Mouse (Mus musculus): ENCODE results near the gene Rgs9. TPM values are rescaled to one million over a fixed set of nuclear protein-coding genes. Genes with fewer than 3 reads are reported as not detected.
"Not testable (repeated sequence)": the region's sequence is repeated elsewhere in the genome, so short reads cannot be mapped to it uniquely, and the experiment has no call there.

Rgs9 gene
- polyA plus RNA-seq, 1 experiment: 5.3 TPM

DNA sequence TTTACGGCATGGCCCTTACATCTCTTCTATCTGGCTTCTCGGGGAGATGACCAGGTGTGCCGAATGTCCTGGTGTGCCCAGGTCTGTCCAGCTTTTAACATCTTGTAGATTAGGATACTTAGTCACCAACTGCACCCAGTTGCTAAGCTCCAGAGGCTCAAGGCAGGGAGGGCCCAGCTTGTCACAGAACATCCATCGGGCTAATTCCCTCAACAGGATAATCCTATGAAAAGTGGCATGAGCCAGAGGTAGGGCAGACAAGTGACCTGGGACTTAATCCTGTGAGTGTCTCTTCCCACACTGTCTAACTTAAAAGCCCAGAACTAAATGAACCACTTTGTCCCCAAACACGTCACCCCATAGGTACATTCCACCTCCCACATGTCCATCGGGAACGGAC lies 898 bp downstream of the Rgs9 start:
- no peak overlapping the region for H3K4me3 ChIP-seq (replicated peaks; ENCODE audit: insufficient read depth, low read depth, low read length)
- no peaks in the 10 kb centered on the region for H3K4me1 ChIP-seq (ENCODE audit: control insufficient read depth, insufficient read depth, low read length)
- WGBS: 54% methylated on average over 7 of the region's 7 CpGs
- H3K27ac ChIP-seq (ENCODE audit: insufficient read depth, low read length): no peak overlapping the region
- DNase-seq: no peak
- TF ChIP-seq POLR2A (IDR thresholded peaks at IDR 0.05; ENCODE audit: borderline replicate concordance, insufficient read depth, low read length) (no peak), CTCF (IDR thresholded peaks at IDR 0.05; ENCODE audit: borderline replicate concordance, insufficient read depth, low read depth, low read length) (no peak)
- no peaks in the 10 kb centered on the region for H3K27me3 ChIP-seq (ENCODE audit: control insufficient read depth, insufficient read depth, low read length)

DNA sequence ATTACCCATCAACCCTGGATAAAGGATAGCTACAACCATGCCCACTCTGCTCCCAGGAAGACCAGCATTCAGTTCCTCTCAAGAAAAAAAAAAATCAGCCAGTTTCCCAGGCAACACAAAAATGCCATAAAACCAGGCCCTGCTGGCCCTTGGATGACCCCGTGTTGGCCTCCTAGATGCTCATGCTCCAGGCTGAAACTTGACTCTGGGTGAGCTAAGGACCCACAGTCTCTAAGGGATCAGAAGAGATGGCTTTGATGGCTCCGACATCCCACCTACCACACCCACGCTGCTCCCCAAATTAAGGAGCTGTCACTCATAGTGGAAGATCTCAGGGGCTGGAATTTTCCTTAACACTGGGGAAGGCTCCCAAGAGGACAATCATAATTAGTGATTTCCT lies 5.9 kb downstream of the Rgs9 start:
- DNase-seq: no peak
- Histone ChIP-seq H3K27ac (ENCODE audit: insufficient read depth, low read length) (no peak overlapping the region), H3K27me3 (ENCODE audit: control insufficient read depth, insufficient read depth, low read length) (no peaks in the 10 kb centered on the region), H3K4me3 (replicated peaks; ENCODE audit: insufficient read depth, low read depth, low read length) (no peak overlapping the region), H3K4me1 (ENCODE audit: control insufficient read depth, insufficient read depth, low read length) (no peaks in the 10 kb centered on the region; the same call in 1 of the 2 replicates)
- TF ChIP-seq POLR2A (IDR thresholded peaks at IDR 0.05; ENCODE audit: borderline replicate concordance, insufficient read depth, low read length) (no peak), CTCF (IDR thresholded peaks at IDR 0.05; ENCODE audit: borderline replicate concordance, insufficient read depth, low read depth, low read length) (no peak)
- 89% methylated on average over 3 of the region's 3 CpGs for WGBS

DNA sequence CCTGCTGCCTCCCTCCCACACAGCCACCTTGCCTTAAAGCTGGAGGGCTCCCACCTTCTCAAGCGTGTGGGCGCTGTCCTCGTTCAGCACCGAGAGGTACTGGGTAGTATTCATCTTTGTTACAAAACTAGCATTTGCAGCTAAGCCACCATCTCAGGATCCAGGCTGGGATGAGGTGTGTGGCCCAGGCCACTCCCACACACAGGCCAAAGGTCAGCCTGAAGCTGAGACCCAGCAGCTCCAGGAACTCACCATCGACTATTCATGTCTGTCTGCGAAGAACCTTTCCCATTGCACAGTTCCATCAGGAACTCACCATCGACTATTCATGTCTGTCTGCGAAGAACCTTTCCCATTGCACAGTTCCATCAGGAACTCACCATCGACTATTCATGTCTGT lies 8.6 kb downstream of the Rgs9 start:
- not testable (repeated sequence) for DNase-seq; H3K4me1 ChIP-seq (ENCODE audit: control insufficient read depth, insufficient read depth, low read length)
- WGBS: 96% methylated on average over 9 of the region's 9 CpGs

DNA sequence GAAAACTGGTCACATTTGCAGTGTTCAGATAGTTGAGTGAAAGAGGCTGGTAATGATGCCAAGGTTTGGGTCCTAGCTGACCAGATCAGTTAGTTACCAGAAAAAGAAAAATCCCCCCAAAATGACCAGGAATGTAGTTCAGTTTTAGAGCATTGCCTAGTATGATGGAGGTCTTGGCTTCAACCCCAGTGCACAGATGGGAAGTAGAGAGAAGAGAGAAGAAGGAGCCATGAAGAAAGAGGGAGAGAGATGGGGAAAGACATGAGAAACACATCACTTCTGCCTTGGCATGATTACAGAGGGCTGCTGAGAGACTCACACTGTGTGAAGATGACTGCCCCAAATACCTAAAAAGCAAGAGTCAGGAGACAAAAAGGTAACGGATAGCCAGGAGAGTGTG lies 13.1 kb downstream of the Rgs9 start:
- no peak for TF ChIP-seq CTCF (IDR thresholded peaks at IDR 0.05; ENCODE audit: borderline replicate concordance, insufficient read depth, low read depth, low read length)
- TF ChIP-seq POLR2A (IDR thresholded peaks at IDR 0.05; ENCODE audit: borderline replicate concordance, insufficient read depth, low read length): no peak
- Histone ChIP-seq H3K27ac (ENCODE audit: insufficient read depth, low read length) (no peak overlapping the region), H3K4me1 (ENCODE audit: control insufficient read depth, insufficient read depth, low read length) (peaks cover 3% of the 10 kb centered on the region; the same call in 1 of the 2 replicates), H3K27me3 (ENCODE audit: control insufficient read depth, insufficient read depth, low read length) (no peaks in the 10 kb centered on the region), H3K4me3 (replicated peaks; ENCODE audit: insufficient read depth, low read depth, low read length) (no peak overlapping the region)
- DNase-seq: no peak
- WGBS: 35% methylated on average over 1 of the region's 1 CpGs

More for the DNA sequence above, 8.6 kb downstream of the Rgs9 start:
- not testable (repeated sequence) for H3K27ac ChIP-seq (ENCODE audit: insufficient read depth, low read length); H3K4me3 ChIP-seq (replicated peaks; ENCODE audit: insufficient read depth, low read depth, low read length); H3K27me3 ChIP-seq (ENCODE audit: control insufficient read depth, insufficient read depth, low read length)

DNA sequence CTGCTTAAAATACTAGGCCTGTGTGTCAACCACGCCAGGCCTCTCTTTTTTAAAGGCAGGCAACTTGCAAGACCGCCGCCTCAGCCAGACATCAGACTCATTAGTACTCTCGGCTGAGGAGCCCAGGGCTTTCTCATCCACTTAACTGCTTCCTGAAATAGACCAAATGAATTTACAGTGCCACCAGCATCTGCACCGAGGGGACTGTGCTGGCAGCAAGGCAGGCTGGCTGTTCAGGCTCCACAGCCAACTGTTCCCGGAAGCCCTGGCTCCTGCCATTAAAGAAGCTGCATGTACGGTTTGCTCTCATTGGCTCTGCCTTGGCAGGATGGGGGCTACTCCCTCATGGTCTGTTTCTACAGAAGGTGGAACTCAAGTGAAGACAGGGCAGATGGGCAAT lies 19.7 kb downstream of the Rgs9 start:
- no peak overlapping the region for H3K4me3 ChIP-seq (replicated peaks; ENCODE audit: insufficient read depth, low read depth, low read length)
- H3K4me1 ChIP-seq (ENCODE audit: control insufficient read depth, insufficient read depth, low read length): no peaks in the 10 kb centered on the region
- no peak for DNase-seq
- WGBS: 52% methylated on average over 7 of the region's 7 CpGs
- TF ChIP-seq POLR2A (IDR thresholded peaks at IDR 0.05; ENCODE audit: borderline replicate concordance, insufficient read depth, low read length) (no peak), CTCF (IDR thresholded peaks at IDR 0.05; ENCODE audit: borderline replicate concordance, insufficient read depth, low read depth, low read length) (no peak)
- no peak overlapping the region for H3K27ac ChIP-seq (ENCODE audit: insufficient read depth, low read length)
- H3K27me3 ChIP-seq (ENCODE audit: control insufficient read depth, insufficient read depth, low read length): no peaks in the 10 kb centered on the region

DNA sequence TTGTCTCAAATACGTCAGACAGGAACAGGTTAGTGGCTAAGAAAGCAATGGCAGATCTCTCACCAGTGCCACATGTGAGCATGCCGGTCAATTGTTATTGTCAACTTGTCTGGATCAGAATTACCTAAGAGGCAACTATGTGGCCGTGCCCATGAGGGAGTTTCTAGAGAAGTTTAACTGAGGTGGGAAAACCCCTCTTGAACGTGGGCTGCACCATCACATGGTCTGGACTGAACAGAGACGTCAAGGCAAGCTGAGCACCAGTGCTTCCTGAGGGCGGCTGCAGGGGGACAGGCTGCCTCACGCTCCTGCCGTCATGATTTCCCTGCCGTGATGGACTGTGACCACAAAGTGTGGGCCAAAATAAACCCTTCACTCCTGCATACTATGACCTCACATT lies 26.5 kb downstream of the Rgs9 start:
- H3K4me1 ChIP-seq (ENCODE audit: control insufficient read depth, insufficient read depth, low read length): no peaks in the 10 kb centered on the region
- TF ChIP-seq POLR2A (IDR thresholded peaks at IDR 0.05; ENCODE audit: borderline replicate concordance, insufficient read depth, low read length): no peak
- no peak for TF ChIP-seq CTCF (IDR thresholded peaks at IDR 0.05; ENCODE audit: borderline replicate concordance, insufficient read depth, low read depth, low read length)
- no peak overlapping the region for H3K27ac ChIP-seq (ENCODE audit: insufficient read depth, low read length)
- H3K4me3 ChIP-seq (replicated peaks; ENCODE audit: insufficient read depth, low read depth, low read length): no peak overlapping the region
- DNase-seq: no peak
- 92% methylated on average over 9 of the region's 9 CpGs for WGBS
- H3K27me3 ChIP-seq (ENCODE audit: control insufficient read depth, insufficient read depth, low read length): no peaks in the 10 kb centered on the region

DNA sequence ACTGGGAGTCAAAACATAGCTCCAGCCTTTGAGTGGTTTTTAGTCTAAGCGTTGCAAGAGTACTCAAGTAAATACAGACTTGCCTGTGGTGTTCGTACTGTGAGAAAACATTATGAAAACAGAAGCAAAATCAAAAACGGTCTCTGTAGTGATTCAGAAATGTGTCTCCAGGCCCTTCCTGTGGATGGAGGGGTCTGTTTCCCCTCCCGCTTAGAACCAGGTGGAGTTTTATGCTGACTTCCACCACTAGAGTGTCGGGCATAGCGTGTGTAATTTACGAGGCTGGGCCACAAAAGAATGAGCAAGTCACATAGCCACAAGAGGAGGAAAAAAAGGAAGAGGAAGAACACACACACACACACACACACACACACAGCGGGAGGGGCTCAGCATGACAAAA lies 27.6 kb downstream of the Rgs9 start:
- TF ChIP-seq CTCF (IDR thresholded peaks at IDR 0.05; ENCODE audit: borderline replicate concordance, insufficient read depth, low read depth, low read length): no peak
- TF ChIP-seq POLR2A (IDR thresholded peaks at IDR 0.05; ENCODE audit: borderline replicate concordance, insufficient read depth, low read length): no peak
- DNase-seq: no peak
- Histone ChIP-seq H3K27me3 (ENCODE audit: control insufficient read depth, insufficient read depth, low read length) (no peaks in the 10 kb centered on the region), H3K4me3 (replicated peaks; ENCODE audit: insufficient read depth, low read depth, low read length) (no peak overlapping the region), H3K27ac (ENCODE audit: insufficient read depth, low read length) (no peak overlapping the region), H3K4me1 (ENCODE audit: control insufficient read depth, insufficient read depth, low read length) (no peaks in the 10 kb centered on the region)
- WGBS: 89% methylated on average over 8 of the region's 8 CpGs

DNA sequence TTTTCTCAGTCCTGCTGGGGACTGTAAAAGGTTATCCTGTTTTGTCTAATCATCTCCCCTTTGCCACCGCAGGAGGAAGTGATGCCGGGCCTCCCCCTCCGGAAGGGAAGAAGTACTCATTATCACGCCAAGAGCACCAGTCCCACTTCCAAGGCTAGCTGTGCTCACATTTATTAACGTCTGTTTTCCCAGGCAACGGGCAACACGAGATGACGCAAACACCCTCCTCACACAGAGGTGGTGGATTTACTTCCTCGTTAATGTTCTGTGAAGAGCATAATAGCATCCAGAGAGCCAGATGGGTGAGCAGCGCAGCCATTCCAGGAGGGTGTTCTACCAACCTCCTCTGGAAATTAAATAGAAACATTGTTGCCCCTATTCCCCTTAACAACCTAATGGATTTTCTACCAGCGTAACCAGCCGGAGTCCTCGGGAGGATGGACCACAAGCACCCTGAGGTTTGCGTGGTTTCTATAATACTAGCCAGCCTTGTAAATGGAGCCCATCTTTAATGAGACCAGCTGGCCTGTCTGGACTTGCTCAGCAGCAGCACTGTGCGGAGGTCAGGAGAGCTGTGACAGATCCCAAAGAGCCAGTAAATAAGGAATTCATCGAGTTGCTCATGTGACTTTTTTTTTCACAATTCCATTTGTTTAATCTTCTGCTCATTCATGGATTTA lies 28.1 kb downstream of the Rgs9 start:
- no peak overlapping the region for H3K4me3 ChIP-seq (replicated peaks; ENCODE audit: insufficient read depth, low read depth, low read length)
- no peak for DNase-seq
- H3K4me1 ChIP-seq (ENCODE audit: control insufficient read depth, insufficient read depth, low read length): no peaks in the 10 kb centered on the region
- H3K27ac ChIP-seq (ENCODE audit: insufficient read depth, low read length): no peak overlapping the region
- 25% methylated on average over 16 of the region's 16 CpGs for WGBS
- no peaks in the 10 kb centered on the region for H3K27me3 ChIP-seq (ENCODE audit: control insufficient read depth, insufficient read depth, low read length)
- TF ChIP-seq CTCF (IDR thresholded peaks at IDR 0.05; ENCODE audit: borderline replicate concordance, insufficient read depth, low read depth, low read length) (no peak), POLR2A (IDR thresholded peaks at IDR 0.05; ENCODE audit: borderline replicate concordance, insufficient read depth, low read length) (no peak)

All from cerebellum, adult 2 months (tissue).